Mouse (Mus musculus) hindbrain, embryonic 10.5 days (tissue): ENCODE measurements around the gene Sos2. TPM values are rescaled to one million over a fixed set of nuclear protein-coding genes. Genes with fewer than 3 reads are reported as not detected.
A peak's percentile ranks its signal among the peaks of the same experiment; 100 is the strongest.
"Not testable (repeated sequence)": the region's sequence is repeated elsewhere in the genome, so short reads cannot be mapped to it uniquely, and the experiment has no call there.

ENCODE experiments used
- DNase-seq: peaks from one replicate; pipeline ENCODE4 v3.0.0-alpha.2; 2017; ENCODE audit warnings: low spot score
- H3K27ac ChIP-seq: fragments of 300-500 bp; sonication (generic); 2 replicates; pipeline ENCODE4 v1.5.1; 2016; ENCODE audit warnings: mild to moderate bottlenecking, moderate library complexity
- H3K27me3 ChIP-seq: fragments of 300-500 bp; sonication (generic); 2 replicates; pipeline ENCODE4 v1.6.1; 2016; ENCODE audit warnings: mild to moderate bottlenecking; ENCODE audit not compliant: poor library complexity, insufficient read depth, severe bottlenecking
- H3K36me3 ChIP-seq: fragments of 300-500 bp; sonication (generic); 2 replicates; pipeline ENCODE4 v1.6.1; 2016; ENCODE audit warnings: mild to moderate bottlenecking, moderate library complexity
- H3K4me1 ChIP-seq: fragments of 300-500 bp; sonication (generic); replicated peaks from 2 replicates; pipeline ENCODE4 v1.6.1; 2016; ENCODE audit warnings: mild to moderate bottlenecking
- H3K4me3 ChIP-seq: fragments of 300-500 bp; sonication (generic); 2 replicates; pipeline ENCODE4 v1.5.1; 2016; ENCODE audit warnings: mild to moderate bottlenecking, moderate library complexity
- H3K9me3 ChIP-seq: fragments of 300-500 bp; sonication (generic); 2 replicates; pipeline ENCODE4 v1.6.1; 2016; ENCODE audit warnings: mild to moderate bottlenecking, moderate library complexity
- WGBS: fragments of 180-500 bp; shearing (Covaris S2); methylation state at CpG from one replicate; pipeline ENCODE4 v1.1.7; 2016; 5-methylcytosine and 5-hydroxymethylcytosine counted together
- polyA plus RNA-seq: library from polyadenylated mRNA; unstranded; fragments of >200 nt; fragmentation: Nextera tagmentation; extraction: Ambion mirVana; gene quantifications from 2 replicates; pipeline ENCODE4 v1.2.1, GENCODE M21; 2016

Gene Sos2
- polyA plus RNA-seq, 1 experiment from 2014 or later = 8.5 TPM

GRCm38 (mm10) chr12:69576120-69576627 lies 105.5 kb downstream of the Sos2 start:
- H3K9me3 ChIP-seq = no peaks in the 10 kb centered on the region
- no peak overlapping the region for H3K27ac ChIP-seq
- H3K4me1 ChIP-seq = peaks cover 7% of the 10 kb centered on the region; the same call in 1 of the 2 replicates
- H3K4me3 ChIP-seq = no peak overlapping the region
- H3K36me3 ChIP-seq = peaks cover 48% of the 10 kb centered on the region
- H3K27me3 ChIP-seq = no peaks in the 10 kb centered on the region
- no peak for DNase-seq
- WGBS = 86% methylated on average over 9 of the region's 9 CpGs

GRCm38 (mm10) chr12:69573916-69574881 lies 107.5 kb downstream of the Sos2 start:
- peaks cover 34% of the 10 kb centered on the region for H3K36me3 ChIP-seq
- WGBS = 30% methylated on average over 17 of the region's 17 CpGs
- H3K9me3 ChIP-seq = no peaks in the 10 kb centered on the region
- H3K27ac ChIP-seq = 0 out of 2 replicates have a peak overlapping the region, but pooled peaks have one; percentile 23
- H3K4me3 ChIP-seq = 0 out of 2 replicates have a peak overlapping the region, but pooled peaks have one; percentile 18
- peaks cover 7% of the 10 kb centered on the region; the same call in 1 of the 2 replicates for H3K4me1 ChIP-seq
- no peaks in the 10 kb centered on the region for H3K27me3 ChIP-seq
- peak; percentile 64 for DNase-seq

- no peak overlapping the region for H3K4me3 ChIP-seq
- 94% methylated on average over 8 of the region's 8 CpGs for WGBS
- peaks cover 7% of the 10 kb centered on the region; the same call in 1 of the 2 replicates for H3K4me1 ChIP-seq
- H3K27ac ChIP-seq = no peak overlapping the region
- no peak for DNase-seq
- no peaks in the 10 kb centered on the region for H3K9me3 ChIP-seq
- peaks cover 25% of the 10 kb centered on the region for H3K36me3 ChIP-seq
- H3K27me3 ChIP-seq = no peaks in the 10 kb centered on the region
Measured at GRCm38 (mm10) chr12:69573271-69573670, 108.4 kb downstream of the Sos2 start.

GRCm38 (mm10) chr12:69569926-69570325 lies 111.7 kb downstream of the Sos2 start:
- WGBS = 93% methylated on average over 3 of the region's 3 CpGs
- H3K4me3 ChIP-seq = no peak overlapping the region
- H3K27me3 ChIP-seq = no peaks in the 10 kb centered on the region
- H3K36me3 ChIP-seq = no peaks in the 10 kb centered on the region
- peaks cover 7% of the 10 kb centered on the region; the same call in 1 of the 2 replicates for H3K4me1 ChIP-seq
- DNase-seq = no peak
- H3K9me3 ChIP-seq = no peaks in the 10 kb centered on the region
- no peak overlapping the region for H3K27ac ChIP-seq

- Histone ChIP-seq H3K27ac (no peak overlapping the region), H3K27me3 (no peaks in the 10 kb centered on the region), H3K9me3 (no peaks in the 10 kb centered on the region), H3K36me3 (no peaks in the 10 kb centered on the region), H3K4me3 (no peak overlapping the region), H3K4me1 (no peaks in the 10 kb centered on the region)
- 85% methylated on average over 3 of the region's 3 CpGs for WGBS
- no peak for DNase-seq
Measured at GRCm38 (mm10) chr12:69568266-69568665, 113.4 kb downstream of the Sos2 start.

- H3K27me3 ChIP-seq, H3K9me3 ChIP-seq, H3K4me1 ChIP-seq, H3K36me3 ChIP-seq, H3K4me3 ChIP-seq, DNase-seq, H3K27ac ChIP-seq: not testable (repeated sequence)
- WGBS = 84% methylated on average over 6 of the region's 6 CpGs
Measured at GRCm38 (mm10) chr12:69561006-69561405, 120.6 kb downstream of the Sos2 start.

GRCm38 (mm10) chr12:69556221-69556861 lies 125.3 kb downstream of the Sos2 start:
- peaks cover 3% of the 10 kb centered on the region; the same call in 1 of the 2 replicates for H3K9me3 ChIP-seq
- H3K36me3 ChIP-seq = no peaks in the 10 kb centered on the region
- H3K27me3 ChIP-seq = no peaks in the 10 kb centered on the region
- H3K4me3 ChIP-seq = no peak overlapping the region
- peak overlapping the region; percentile 45; the same call in 1 of the 2 replicates for H3K27ac ChIP-seq
- H3K4me1 ChIP-seq = peaks cover 10% of the 10 kb centered on the region; the same call in 1 of the 2 replicates
- peak; percentile 38 for DNase-seq
- WGBS = 62% methylated on average over 6 of the region's 6 CpGs

GRCm38 (mm10) chr12:69545456-69546178 lies 136.0 kb downstream of the Sos2 start:
- 79% methylated on average over 13 of the region's 13 CpGs for WGBS
- DNase-seq = no peak

GRCm38 (mm10) chr12:69544994-69545393 lies 136.7 kb downstream of the Sos2 start:
- Histone ChIP-seq H3K4me1 (no peaks in the 10 kb centered on the region; the same call in 1 of the 2 replicates), H3K27ac (peak overlapping the region; percentile 23; the same call in 1 of the 2 replicates), H3K36me3 (no peaks in the 10 kb centered on the region), H3K27me3 (no peaks in the 10 kb centered on the region), H3K4me3 (no peak overlapping the region), H3K9me3 (no peaks in the 10 kb centered on the region)
- 84% methylated on average over 6 of the region's 6 CpGs for WGBS
- no peak for DNase-seq

More at GRCm38 (mm10) chr12:69545456-69546178, 136.0 kb downstream of the Sos2 start:
- Histone ChIP-seq H3K9me3 (no peaks in the 10 kb centered on the region), H3K4me1 (no peaks in the 10 kb centered on the region; the same call in 1 of the 2 replicates), H3K27ac (0 out of 2 replicates have a peak overlapping the region, but pooled peaks have one; percentile 23), H3K27me3 (no peaks in the 10 kb centered on the region), H3K36me3 (no peaks in the 10 kb centered on the region), H3K4me3 (no peak overlapping the region)

- Histone ChIP-seq H3K27me3 (no peaks in the 10 kb centered on the region), H3K9me3 (no peaks in the 10 kb centered on the region), H3K27ac (no peak overlapping the region), H3K4me1 (peaks cover 1% of the 10 kb centered on the region; the same call in 1 of the 2 replicates), H3K36me3 (no peaks in the 10 kb centered on the region), H3K4me3 (no peak overlapping the region)
- no peak for DNase-seq
- 67% methylated on average over 2 of the region's 2 CpGs for WGBS
Measured at GRCm38 (mm10) chr12:69544562-69544961, 137.1 kb downstream of the Sos2 start.

GRCm38 (mm10) chr12:69542376-69542775 lies 139.3 kb downstream of the Sos2 start:
- Histone ChIP-seq H3K4me3 (no peak overlapping the region), H3K36me3 (no peaks in the 10 kb centered on the region), H3K4me1 (peaks cover 17% of the 10 kb centered on the region), H3K9me3 (no peaks in the 10 kb centered on the region), H3K27me3 (no peaks in the 10 kb centered on the region), H3K27ac (no peak overlapping the region)
- DNase-seq = no peak
- WGBS = 92% methylated on average over 8 of the region's 8 CpGs

- H3K4me3 ChIP-seq = no peak overlapping the region
- H3K27ac ChIP-seq = no peak overlapping the region
- no peak for DNase-seq
- H3K36me3 ChIP-seq = no peaks in the 10 kb centered on the region
- H3K27me3 ChIP-seq = no peaks in the 10 kb centered on the region
- H3K4me1 ChIP-seq = peaks cover 25% of the 10 kb centered on the region
- WGBS = 81% methylated on average over 8 of the region's 8 CpGs
- no peaks in the 10 kb centered on the region for H3K9me3 ChIP-seq
Measured at GRCm38 (mm10) chr12:69541663-69542062, 140.0 kb downstream of the Sos2 start.
